Mouse (Mus musculus): ENCODE data around the gene Ppp1r14b.

Gene Ppp1r14b

DNA sequence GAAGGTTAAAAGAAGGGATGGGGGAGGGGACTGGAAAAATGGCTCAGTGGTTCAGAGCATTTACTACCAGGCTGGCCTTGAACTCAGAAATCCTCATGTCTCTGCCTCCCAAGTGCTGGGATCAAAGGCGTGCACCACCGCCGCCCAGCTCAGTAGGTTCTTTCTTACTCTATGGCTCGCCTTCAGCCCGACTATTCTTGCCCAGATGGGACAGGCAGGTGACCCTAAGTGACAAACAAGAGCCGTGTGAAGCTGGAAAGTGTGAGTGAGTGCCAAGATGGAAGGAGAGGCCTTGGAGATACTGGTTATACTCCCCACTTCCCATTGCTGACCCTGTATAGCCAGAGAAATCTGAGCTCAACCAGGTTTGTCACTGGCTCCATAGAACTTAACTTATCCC is 31.1 kb upstream of the Ppp1r14b start:
- DNase-seq, result no peak

DNA sequence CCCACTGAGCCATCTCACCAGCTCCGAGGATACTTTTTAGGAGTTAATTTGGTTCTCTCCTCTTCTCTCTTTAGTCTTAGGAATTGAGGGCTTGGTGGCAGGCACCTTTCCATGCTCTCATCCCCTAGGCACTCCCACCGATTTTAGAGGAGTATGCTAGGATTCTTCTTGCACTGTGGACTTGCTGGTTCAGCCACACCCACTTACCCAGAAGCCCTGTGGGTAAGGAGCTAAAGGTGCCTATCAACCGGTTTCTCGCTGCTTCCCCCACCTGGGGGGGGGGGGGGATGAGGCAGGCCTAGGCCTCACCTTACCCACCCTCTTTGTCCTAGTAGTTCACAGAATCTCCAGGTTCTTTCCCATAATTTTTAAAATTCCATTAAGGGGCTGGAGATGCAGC is 27.0 kb upstream of the Ppp1r14b start:
- no peak for DNase-seq

DNA sequence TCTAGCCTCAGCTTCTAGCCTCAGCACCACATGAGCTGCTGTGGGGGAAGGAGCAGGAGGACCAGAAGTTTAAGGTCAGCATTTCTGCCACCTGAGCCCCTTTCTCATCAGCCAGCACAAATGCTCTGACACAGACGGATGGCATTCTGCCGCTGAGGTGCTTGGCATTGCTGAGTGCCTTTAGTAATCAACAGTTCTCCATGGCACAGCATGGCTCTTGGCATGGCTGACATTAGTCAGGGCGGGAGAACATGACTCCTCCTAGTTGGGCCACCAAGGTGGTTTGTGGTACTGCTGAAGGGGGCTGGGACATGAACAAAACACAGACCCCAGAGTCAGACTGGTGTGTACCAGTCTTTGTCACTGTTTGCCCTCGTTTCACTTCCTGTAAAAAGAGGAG is 26.6 kb upstream of the Ppp1r14b start:
- no peak for DNase-seq

DNA sequence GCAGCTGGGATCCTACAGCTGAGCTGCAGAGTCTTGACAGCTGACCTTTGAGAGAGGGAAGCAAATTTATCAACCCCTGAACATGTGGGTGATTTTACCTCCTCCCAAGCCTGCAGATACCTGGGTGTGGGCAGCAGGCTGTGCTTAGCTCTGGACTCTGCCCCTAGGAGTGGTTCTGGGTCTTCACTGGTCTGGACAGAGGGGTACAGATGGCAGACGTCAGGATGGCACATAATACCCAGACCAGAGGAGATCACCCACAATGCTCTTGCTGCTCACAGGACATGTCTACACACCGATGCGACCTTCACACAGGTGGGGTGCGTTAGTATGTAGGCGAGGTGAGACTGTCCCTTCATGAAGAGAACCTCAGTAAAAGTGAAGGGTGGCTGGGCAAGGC is 25.2 kb upstream of the Ppp1r14b start:
- DNase-seq, result no peak

DNA sequence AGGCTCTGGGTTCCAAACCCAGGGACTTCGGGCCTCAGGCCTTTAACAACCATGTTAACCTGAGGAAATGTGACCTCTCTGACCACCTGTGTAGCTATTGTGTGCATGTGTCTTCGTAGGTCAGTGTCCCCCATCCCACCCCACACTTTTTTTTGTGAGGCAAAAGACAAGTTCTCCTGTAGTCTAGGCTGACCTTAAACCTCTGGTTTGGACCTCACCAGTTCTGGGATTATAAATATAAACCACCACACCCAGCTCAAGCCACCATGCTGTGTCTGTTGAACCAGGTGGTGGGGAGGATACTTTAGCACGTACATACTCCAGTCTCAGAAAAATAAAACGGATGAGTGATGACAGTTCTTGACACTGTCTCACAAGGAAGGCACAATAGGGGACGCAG is 24.8 kb upstream of the Ppp1r14b start:
- no peak for DNase-seq

DNA sequence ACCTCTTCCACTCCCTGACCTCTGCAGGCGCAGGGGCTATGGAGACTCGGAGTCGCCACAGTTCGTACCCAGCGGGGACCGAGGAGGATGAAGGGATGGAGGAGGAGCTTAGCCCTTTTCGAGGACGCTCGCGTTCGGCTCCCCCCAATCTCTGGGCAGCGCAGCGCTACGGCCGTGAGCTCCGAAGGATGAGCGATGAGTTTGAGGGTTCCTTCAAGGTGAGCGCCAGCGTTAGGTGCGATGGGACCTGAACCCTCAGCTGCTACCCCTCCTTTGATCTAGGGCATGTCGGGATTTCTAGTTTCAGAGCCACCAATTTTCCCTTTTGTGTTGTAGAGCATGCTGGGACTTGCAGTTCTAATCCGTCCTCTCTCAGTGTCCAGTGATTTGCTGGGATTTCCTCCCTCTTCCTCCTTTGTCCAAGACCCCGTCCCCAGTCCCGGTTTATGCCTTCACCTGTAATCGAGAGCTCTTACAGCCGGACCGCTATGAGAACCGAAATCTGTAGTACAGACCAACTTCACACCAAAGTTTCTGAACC is 24.1 kb upstream of the Ppp1r14b start:
- peak; percentile 62 to 69 for DNase-seq

DNA sequence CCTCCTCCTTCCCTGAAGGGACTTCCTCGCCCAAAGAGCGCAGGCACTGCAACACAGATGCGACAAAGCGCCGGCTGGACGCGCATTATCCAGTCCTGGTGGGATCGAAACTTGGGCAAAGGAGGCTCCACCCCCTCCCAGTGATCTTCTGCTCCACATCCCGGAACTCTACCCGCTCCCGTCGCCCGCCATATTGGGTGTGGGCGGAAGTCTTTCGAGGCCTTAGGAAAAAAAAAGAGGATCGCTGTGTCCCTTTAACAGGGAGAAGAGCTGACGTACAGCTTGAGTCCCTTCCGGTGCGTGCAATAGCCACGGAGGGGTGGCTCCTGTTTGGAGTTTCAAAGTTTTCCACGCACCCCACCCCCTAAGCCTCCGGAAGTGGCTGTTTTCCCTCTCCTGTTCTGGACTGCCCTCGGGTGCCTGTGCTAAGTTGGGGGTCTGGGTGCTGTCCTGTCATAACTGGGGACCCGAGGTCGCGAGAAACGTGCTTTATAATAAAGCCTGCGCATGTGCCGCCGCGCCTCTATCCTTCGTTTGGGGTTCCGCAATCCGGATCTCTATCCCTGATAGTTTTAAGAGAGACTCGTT is 23.3 kb upstream of the Ppp1r14b start:
- peak; percentile 95 to 96 for DNase-seq

DNA sequence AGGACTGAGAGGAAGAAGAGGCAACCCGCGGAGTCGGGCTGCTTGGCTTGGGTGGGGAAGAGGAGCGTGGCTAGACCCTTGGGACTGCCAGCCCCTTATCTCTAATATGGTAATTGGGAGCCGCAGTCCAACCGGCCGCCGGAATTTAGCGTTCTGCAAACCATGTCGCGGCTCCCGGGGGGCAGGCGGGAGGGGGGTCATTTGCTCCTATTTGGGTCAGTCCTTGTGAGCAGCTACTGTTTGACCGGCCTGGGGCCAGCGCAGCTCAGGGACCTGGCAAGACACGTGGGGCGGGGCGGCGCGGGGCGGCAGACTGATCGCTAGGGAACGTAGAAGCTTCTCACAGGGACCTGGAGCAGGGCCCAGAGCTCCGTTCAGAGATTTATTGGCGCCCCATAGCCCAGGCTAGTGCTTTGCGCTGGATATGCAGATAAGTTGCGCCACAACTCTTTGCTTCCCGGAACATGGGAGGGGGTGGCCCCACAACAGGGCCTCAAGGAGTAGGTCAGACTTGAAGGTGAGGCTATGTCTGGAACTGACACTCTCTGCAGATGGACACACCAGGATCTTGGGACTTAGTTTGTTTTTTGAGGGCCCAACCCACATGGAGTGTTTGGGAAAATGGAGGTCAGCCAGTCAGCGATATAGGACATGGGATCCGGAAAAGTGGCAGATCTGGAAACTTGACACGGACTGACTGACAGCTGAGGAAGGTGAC is 22.6 kb upstream of the Ppp1r14b start:
- DNase-seq, result peak; percentile 85 to 91

DNA sequence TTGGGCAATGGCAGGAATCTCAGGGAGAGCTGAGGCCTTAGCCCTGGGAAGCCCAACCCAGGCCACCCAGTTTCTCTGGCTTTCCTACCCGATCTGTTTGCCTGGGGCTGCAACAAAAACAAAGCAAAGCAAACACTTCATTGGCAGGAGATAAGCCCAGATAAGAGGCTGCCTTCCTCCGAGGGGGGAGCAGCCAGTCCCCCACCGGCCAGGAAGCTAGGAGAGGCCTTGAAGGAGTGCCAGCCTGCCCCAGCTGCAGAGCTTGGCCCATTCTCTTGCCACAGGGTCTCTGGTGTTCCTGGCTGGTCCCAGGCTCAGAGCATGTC is 22.1 kb upstream of the Ppp1r14b start:
- peak; percentile 52 to 63 for DNase-seq

DNA sequence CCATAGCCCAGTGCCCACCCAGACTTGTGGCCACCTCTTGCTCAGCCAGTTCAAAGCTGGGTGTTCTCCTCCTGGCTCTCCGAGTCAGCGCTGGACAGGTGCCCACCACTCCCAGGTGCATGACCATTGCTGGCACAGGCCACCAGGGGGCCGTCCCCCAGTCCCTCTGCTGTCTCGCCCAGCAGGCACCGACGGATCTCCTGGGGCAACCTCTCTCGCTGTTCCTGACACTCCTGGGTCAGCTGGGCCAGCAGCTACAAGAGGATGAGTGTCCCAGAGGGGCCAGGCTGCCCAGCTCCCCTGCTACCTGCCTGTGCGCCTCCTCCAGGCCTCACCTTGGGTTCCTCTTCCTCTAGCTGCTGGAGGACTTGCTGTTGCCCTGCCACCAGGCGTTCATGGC is 20.7 kb upstream of the Ppp1r14b start:
- DNase-seq, result peak; percentile 73 to 80

DNA sequence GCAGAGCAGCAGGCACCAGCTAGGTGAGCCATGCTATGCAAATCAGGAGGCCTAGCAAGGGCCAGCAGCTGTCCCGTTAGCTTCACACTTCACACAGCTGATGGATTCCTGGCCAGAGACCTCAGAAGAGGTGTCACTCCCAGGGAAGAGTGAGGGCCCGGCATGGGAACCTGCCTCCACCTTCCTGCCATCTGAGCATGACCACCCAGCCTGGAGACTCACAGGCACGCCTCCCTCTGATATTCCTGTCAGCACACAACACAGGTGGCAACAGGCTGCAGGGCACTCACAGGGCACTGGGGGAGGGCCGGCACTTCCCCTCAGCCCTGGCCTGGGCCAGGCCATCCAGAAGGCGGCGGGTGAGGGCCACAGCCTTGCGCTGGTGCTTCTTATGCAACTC is 19.3 kb upstream of the Ppp1r14b start:
- DNase-seq, result no peak

DNA sequence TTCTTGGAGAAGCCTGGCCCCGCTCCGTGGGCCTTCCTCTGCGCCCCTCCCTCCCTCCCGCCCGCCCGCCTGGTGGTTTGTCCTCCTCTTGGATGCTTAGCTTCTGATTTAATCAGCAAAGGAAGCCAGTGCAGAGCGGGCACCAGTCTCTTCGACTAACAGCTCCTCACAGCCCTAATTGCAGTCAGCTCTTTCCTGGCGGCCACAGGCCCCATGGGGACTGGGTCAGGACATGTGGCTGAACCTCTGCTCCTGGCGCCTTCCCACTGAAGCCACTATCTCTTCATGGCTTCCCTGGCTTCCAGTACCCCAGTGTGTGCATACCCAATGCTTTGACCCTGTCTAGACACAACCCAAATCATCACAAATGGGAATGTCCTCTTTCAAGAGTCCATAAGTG is 18.3 kb upstream of the Ppp1r14b start:
- no peak for DNase-seq

DNA sequence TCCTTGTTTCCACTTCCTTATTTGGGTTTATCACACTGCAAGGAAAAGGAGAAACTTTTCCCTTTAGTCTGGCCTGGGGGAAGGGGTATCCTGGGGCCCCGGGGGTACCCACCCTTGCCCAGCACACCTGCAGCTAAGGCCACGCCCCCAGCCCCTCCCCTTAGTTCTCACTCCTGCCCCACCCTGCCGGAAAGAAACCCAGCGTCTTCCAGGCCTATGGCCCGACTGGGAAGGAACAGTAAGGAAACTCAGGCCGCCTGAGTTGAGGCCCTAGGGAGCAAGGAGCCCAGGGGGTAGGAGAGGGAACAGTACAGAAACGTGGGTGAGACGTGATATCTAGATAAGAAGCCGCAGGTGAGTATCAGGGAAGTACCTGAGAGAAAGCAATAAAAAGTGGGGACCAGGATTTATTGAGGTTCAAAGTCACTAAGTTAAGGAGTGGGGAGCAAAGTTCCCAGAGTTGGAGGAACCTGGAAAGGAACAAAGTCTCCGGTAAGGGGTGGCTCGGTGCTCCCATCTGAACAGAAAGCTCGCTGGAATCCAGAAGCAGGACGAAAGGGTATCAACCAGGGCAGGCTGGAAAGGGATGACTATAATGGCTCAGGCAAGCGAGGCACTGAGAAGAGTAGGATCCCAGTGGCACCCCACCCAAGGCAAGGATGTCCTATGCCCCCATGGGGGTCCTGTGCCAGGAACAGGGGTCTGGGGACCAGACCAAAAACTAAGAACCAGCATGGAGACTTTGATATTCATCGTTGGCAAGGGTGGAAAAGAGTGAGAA is 6.1 kb upstream of the Ppp1r14b start:
- peak; percentile 66 to 77 for DNase-seq

DNA sequence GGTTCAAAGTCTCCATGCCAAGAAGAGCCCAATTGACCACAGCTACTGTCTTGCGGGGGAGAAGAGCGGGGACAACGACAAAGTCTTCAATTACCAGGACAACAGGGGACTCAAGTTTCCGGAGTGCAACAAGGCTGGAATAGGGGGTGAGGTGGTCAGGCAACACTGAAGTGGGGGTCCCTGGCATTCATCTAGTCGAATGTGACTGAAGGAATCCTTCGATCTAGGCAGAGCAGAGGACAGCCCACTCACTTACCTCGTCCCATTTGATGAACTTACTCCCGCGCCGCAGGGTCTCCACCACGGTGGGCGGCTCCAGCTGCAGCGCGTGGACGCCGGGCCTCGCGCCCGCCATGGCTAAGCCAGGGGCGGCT is 5.5 kb upstream of the Ppp1r14b start:
- no peak for DNase-seq

DNA sequence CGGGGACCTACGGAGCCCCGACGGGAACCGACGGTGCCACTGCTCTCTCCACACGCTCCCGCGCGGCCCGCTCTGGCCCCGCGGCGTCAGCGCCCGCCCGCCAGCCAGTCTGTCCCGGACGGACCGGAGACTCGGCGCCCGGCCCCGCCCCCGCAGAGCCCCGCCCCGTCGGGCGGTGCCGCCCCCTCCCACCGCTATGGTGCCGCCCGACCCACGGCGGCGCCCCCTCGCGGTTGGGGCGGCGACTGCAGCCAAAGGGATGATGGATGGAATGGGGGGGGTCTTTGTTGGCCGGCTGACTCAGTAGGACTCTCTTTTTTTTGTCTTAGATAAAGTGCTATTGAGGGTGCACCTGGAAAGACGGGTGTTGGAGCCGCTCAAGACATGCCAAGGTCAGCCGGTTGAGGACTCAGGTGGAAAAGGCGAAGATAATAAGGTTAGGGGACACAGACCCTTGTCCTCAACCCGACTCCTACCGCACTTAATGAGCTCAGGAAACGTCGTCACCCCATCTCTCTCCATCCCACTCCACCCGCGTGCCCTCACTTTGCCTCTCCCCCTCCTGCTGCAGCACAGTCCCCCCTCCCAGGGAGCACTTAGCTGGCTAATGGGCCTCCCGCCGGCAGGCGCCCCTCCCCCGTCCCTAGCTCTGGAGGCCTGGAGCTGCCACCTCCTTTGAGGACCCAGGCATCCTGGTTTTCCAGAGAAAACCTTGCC is 4.9 kb upstream of the Ppp1r14b start:
- DNase-seq, result peak; percentile 86 to 91

DNA sequence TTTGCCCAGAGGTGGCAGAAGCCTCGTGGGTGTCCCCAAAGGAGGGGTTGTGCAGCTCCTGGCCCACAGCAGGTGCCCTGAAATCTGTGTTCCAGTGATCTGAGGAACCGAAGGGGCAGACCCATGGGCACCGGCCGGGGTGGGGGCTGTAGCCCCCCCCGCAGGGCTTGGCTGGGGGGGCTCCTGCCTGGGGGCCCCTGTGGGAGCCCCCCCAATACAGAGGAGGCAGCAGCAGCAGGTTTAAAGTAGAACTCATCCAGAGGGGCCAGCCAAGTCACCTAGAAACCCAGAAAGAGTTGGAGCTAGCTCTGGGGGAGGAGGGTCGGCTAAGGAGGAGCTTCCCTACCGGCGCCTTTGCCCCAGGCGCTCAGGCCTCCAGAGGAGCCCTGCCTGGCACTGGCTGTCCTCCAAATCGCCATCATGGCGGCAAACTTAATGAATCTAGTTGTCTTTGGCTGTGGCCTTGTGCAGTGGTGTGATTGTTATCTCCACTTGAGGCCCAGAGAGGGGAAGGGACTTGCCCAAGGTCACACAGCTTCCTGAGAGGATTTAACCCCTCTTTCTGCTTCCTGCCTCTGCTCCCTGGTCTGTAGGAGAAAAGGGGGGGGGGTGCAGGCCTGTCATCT is 4.2 kb upstream of the Ppp1r14b start:
- DNase-seq, result peak in 1 of 2 experiments; percentile 37

DNA sequence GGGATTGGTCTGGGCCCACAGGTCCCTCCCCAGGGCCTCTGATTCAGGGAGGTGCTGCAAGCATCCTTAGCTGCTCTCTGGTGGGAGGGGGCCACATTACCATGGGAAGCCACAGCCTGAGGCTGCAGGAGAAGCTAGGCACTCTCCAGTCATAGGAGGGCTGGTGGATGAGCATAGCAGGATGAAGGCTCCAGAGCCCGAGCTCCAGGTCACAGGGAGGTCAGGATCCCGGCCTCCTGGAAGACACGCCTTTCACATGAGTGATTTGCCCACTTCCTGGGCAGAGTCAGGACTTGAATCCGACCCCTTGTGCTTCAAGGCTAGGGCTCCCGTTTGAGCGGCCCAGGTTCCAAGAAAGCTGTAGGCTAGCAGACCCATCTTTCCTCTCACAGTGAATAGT is 3.1 kb upstream of the Ppp1r14b start:
- DNase-seq, result no peak

DNA sequence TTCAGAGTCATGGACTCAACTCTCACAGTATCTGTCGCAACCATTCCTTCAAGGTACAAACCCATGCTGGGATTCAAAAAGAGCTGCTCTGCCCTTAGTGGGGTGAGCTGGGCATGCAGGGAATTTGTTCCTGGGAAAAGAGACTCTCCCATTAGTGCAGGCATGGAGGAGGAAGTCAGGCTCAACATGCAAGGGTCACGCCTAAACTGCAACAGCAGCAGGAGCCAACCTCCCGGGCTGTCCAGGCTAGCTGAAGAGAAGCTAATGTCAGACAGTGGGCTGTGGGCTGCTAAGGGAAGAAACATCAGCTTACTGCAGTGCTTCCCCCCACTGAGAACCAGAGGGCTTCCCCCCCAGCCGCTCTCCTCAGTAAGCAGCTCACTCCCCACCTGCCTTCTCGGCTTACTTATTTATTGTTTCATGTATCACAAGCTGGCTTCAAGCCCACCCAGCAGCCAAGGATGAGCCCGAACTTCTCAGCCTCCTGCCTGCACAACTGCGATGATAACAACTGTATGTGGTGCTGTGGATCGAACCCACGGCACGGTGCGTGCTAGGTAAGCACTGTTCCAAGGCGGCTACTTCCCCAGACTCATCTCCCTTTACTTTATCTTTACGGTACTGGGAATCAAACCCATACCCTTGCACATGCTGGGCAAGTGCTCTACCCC is 2.4 kb upstream of the Ppp1r14b start:
- DNase-seq, result no peak

DNA sequence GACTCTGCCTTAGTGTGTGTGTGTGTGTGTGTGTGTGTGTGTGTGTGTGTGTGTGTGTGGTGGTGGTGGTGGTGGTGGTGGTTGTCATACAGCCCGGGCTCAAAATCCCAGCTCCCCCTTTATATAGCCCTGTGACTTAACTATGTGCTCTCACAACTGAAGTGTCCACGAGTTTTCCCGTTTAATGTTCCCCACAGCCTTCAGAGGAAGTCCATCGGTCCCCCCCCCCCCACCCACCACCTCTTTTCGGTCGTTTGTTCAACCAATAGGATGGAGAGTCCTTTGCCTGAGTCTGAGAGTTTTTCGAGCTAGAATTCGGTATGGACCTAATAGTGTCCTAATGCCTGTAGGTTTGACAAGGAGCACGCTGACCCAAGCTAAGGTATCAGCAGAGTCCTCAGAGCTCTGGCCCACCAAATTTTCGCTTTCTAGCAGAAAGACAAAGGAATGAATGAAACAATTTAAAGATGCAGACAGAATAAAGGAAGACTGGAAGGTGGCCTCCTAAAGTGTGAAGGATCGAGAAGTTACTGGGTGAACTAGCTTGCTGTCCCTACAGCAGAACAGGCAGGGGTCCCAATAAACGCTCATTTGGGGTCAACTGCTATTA is 1.1 kb upstream of the Ppp1r14b start:
- DNase-seq, result no peak

DNA sequence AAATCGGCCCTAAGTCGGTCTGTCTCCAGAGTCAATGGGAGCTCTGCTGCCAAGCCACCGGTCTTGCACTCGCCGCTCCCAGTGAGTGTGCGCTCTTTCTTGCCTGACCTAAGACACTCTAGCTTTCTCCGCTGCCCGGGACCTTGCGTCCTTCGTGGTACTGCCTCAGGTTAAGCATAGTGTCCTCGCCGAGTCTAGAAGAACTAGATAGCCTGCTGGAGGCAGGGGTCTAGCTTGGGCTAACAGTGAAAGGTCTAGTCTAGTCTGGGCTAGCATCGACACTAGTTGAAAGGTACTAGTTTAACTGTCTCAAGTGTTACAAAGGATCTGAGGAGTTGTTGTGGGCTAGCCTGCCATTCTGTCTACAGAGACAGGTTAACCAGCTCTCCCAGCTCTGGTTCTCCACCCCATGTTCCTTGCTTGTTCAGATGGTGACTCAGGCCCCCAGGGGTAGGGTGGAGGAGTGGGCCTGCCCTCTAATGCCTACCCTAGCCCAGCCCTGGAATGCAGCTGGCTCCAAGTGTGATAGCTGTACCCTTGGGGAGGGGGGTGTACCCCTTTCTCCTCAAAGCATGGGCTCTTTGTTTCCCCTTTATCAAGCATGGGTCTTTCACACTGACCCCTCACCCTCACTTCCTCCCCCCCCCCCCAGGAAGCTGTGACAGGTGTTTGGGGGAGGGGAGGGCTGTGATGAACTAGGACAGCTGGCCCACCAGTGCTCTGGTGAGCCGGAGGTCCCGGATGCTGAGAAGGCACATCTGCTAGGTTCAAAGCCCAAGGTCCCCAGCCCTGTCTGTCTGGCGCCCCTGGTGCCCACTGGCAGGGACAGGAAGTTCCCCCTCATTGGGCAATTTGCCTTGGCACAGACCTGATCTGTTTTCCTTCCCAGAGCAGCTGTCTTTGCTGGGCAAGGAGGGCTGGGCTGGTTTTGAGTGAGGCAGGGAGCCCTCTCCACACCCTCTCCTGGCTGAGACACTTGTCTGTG is 1.1 kb downstream of the Ppp1r14b start, which contains the start of gene Plcb3:
Gene Plcb3 (minus strand): TSS at position 934 of the 985 bp plus-strand sequence.
- DNase-seq, result peak; percentile 70 to 81

Data from kidney, postnatal 4 days (tissue).